Mouse (Mus musculus): ENCODE measurements around the gene Gpx8. TPM values are rescaled to one million over a fixed set of nuclear protein-coding genes. Genes with fewer than 3 reads are reported as not detected.

Gene Gpx8
- polyA plus RNA-seq (2014; fragmentation: Nextera tagmentation; extraction: Ambion mirVana) = 95.2 and 101 TPM in 2 replicates

- Histone ChIP-seq H3K4me2 (ENCODE audit: low read depth) (peak within 1 kb of the TSS; percentile 32), H3K36me3 (ENCODE audit: control insufficient read depth, insufficient read depth, low read length) (no peaks in the 10 kb centered on the region), H3K9me3 (ENCODE audit: control insufficient read depth, low read length) (no peaks in the 10 kb centered on the region), H3K27ac (ENCODE audit: low read depth, low read length) (no peak within 1 kb of the TSS), H3K9ac (ENCODE audit: low read length) (peak within 1 kb of the TSS; percentile 51), H3K4me3 (ENCODE audit: low read depth, low read length) (peak within 1 kb of the TSS; percentile 44), H3K4me1 (ENCODE audit: control insufficient read depth, insufficient read depth, low read length) (no peaks in the 10 kb centered on the region), H3K27me3 (ENCODE audit: control insufficient read depth, insufficient read depth, low read length) (no peaks in the 10 kb centered on the region)
- WGBS = 7% methylated on average over 21 of the region's 21 CpGs
- peak; percentile 78 for DNase-seq (ENCODE audit: low spot score)
- peak; percentile 84 for ATAC-seq (ENCODE audit: insufficient read depth, low FRiP score, low TSS enrichment)
Observed at GRCm38 (mm10) chr13:113046211-113046883, at the start of gene Gpx8. Gene Gpx8 (minus strand): TSS chr13:113046410.

- WGBS = 58% methylated on average over 1 of the region's 1 CpGs
- Histone ChIP-seq H3K9ac (ENCODE audit: low read length) (no peak overlapping the region), H3K27me3 (ENCODE audit: control insufficient read depth, insufficient read depth, low read length) (no peaks in the 10 kb centered on the region), H3K36me3 (ENCODE audit: control insufficient read depth, insufficient read depth, low read length) (no peaks in the 10 kb centered on the region), H3K4me1 (ENCODE audit: control insufficient read depth, insufficient read depth, low read length) (no peaks in the 10 kb centered on the region), H3K9me3 (ENCODE audit: control insufficient read depth, low read length) (no peaks in the 10 kb centered on the region), H3K4me3 (ENCODE audit: low read depth, low read length) (no peak overlapping the region), H3K4me2 (ENCODE audit: low read depth) (no peak overlapping the region), H3K27ac (ENCODE audit: low read depth, low read length) (no peak overlapping the region)
- no peak for ATAC-seq (ENCODE audit: insufficient read depth, low FRiP score, low TSS enrichment)
- no peak for DNase-seq (ENCODE audit: low spot score)
Observed at GRCm38 (mm10) chr13:113094618-113095017, 48.4 kb upstream of the Gpx8 start.

GRCm38 (mm10) chr13:113090489-113090888 lies 44.3 kb upstream of the Gpx8 start:
- Histone ChIP-seq H3K4me3 (ENCODE audit: low read depth, low read length) (no peak overlapping the region), H3K9me3 (ENCODE audit: control insufficient read depth, low read length) (no peaks in the 10 kb centered on the region), H3K4me1 (ENCODE audit: control insufficient read depth, insufficient read depth, low read length) (no peaks in the 10 kb centered on the region), H3K27me3 (ENCODE audit: control insufficient read depth, insufficient read depth, low read length) (no peaks in the 10 kb centered on the region), H3K9ac (ENCODE audit: low read length) (no peak overlapping the region), H3K4me2 (ENCODE audit: low read depth) (no peak overlapping the region), H3K27ac (ENCODE audit: low read depth, low read length) (no peak overlapping the region), H3K36me3 (ENCODE audit: control insufficient read depth, insufficient read depth, low read length) (no peaks in the 10 kb centered on the region)
- WGBS = 58% methylated on average over 8 of the region's 8 CpGs
- DNase-seq (ENCODE audit: low spot score) = no peak
- no peak for ATAC-seq (ENCODE audit: insufficient read depth, low FRiP score, low TSS enrichment)

GRCm38 (mm10) chr13:113087226-113088017 lies 41.2 kb upstream of the Gpx8 start:
- Histone ChIP-seq H3K36me3 (ENCODE audit: control insufficient read depth, insufficient read depth, low read length) (no peaks in the 10 kb centered on the region), H3K4me3 (ENCODE audit: low read depth, low read length) (no peak overlapping the region), H3K4me2 (ENCODE audit: low read depth) (no peak overlapping the region), H3K9ac (ENCODE audit: low read length) (no peak overlapping the region), H3K27ac (ENCODE audit: low read depth, low read length) (no peak overlapping the region), H3K4me1 (ENCODE audit: control insufficient read depth, insufficient read depth, low read length) (no peaks in the 10 kb centered on the region), H3K9me3 (ENCODE audit: control insufficient read depth, low read length) (no peaks in the 10 kb centered on the region), H3K27me3 (ENCODE audit: control insufficient read depth, insufficient read depth, low read length) (no peaks in the 10 kb centered on the region)
- no peak for DNase-seq (ENCODE audit: low spot score)
- no peak for ATAC-seq (ENCODE audit: insufficient read depth, low FRiP score, low TSS enrichment)
- WGBS = 85% methylated on average over 13 of the region's 13 CpGs

GRCm38 (mm10) chr13:113084732-113085131 lies 38.5 kb upstream of the Gpx8 start:
- Histone ChIP-seq H3K4me3 (ENCODE audit: low read depth, low read length) (no peak overlapping the region), H3K9me3 (ENCODE audit: control insufficient read depth, low read length) (no peaks in the 10 kb centered on the region), H3K4me1 (ENCODE audit: control insufficient read depth, insufficient read depth, low read length) (no peaks in the 10 kb centered on the region), H3K27me3 (ENCODE audit: control insufficient read depth, insufficient read depth, low read length) (no peaks in the 10 kb centered on the region), H3K4me2 (ENCODE audit: low read depth) (no peak overlapping the region), H3K36me3 (ENCODE audit: control insufficient read depth, insufficient read depth, low read length) (no peaks in the 10 kb centered on the region), H3K27ac (ENCODE audit: low read depth, low read length) (no peak overlapping the region), H3K9ac (ENCODE audit: low read length) (no peak overlapping the region)
- no peak for DNase-seq (ENCODE audit: low spot score)
- ATAC-seq (ENCODE audit: insufficient read depth, low FRiP score, low TSS enrichment) = no peak
- 88% methylated on average over 5 of the region's 5 CpGs for WGBS

GRCm38 (mm10) chr13:113082101-113082500 lies 35.9 kb upstream of the Gpx8 start:
- H3K4me1 ChIP-seq (ENCODE audit: control insufficient read depth, insufficient read depth, low read length) = no peaks in the 10 kb centered on the region
- ATAC-seq (ENCODE audit: insufficient read depth, low FRiP score, low TSS enrichment) (no peak), DNase-seq (ENCODE audit: low spot score) (no peak)
- H3K27me3 ChIP-seq (ENCODE audit: control insufficient read depth, insufficient read depth, low read length) = no peaks in the 10 kb centered on the region
- WGBS = 33% methylated on average over 1 of the region's 1 CpGs
- no peaks in the 10 kb centered on the region for H3K36me3 ChIP-seq (ENCODE audit: control insufficient read depth, insufficient read depth, low read length)
- no peak overlapping the region for H3K9ac ChIP-seq (ENCODE audit: low read length)
- H3K4me3 ChIP-seq (ENCODE audit: low read depth, low read length) = no peak overlapping the region
- no peak overlapping the region for H3K27ac ChIP-seq (ENCODE audit: low read depth, low read length)
- no peak overlapping the region for H3K4me2 ChIP-seq (ENCODE audit: low read depth)
- no peaks in the 10 kb centered on the region for H3K9me3 ChIP-seq (ENCODE audit: control insufficient read depth, low read length)

- Histone ChIP-seq H3K9me3 (ENCODE audit: control insufficient read depth, low read length) (no peaks in the 10 kb centered on the region), H3K27ac (ENCODE audit: low read depth, low read length) (no peak overlapping the region), H3K4me2 (ENCODE audit: low read depth) (no peak overlapping the region), H3K9ac (ENCODE audit: low read length) (no peak overlapping the region), H3K4me3 (ENCODE audit: low read depth, low read length) (no peak overlapping the region), H3K27me3 (ENCODE audit: control insufficient read depth, insufficient read depth, low read length) (no peaks in the 10 kb centered on the region), H3K36me3 (ENCODE audit: control insufficient read depth, insufficient read depth, low read length) (no peaks in the 10 kb centered on the region), H3K4me1 (ENCODE audit: control insufficient read depth, insufficient read depth, low read length) (no peaks in the 10 kb centered on the region)
- DNase-seq (ENCODE audit: low spot score) = no peak
- 70% methylated on average over 9 of the region's 9 CpGs for WGBS
- no peak for ATAC-seq (ENCODE audit: insufficient read depth, low FRiP score, low TSS enrichment)
Observed at GRCm38 (mm10) chr13:113079021-113079420, 32.8 kb upstream of the Gpx8 start.

- Histone ChIP-seq H3K4me2 (ENCODE audit: low read depth) (no peak overlapping the region), H3K4me3 (ENCODE audit: low read depth, low read length) (no peak overlapping the region), H3K27me3 (ENCODE audit: control insufficient read depth, insufficient read depth, low read length) (no peaks in the 10 kb centered on the region), H3K27ac (ENCODE audit: low read depth, low read length) (no peak overlapping the region), H3K4me1 (ENCODE audit: control insufficient read depth, insufficient read depth, low read length) (no peaks in the 10 kb centered on the region), H3K9me3 (ENCODE audit: control insufficient read depth, low read length) (no peaks in the 10 kb centered on the region), H3K9ac (ENCODE audit: low read length) (no peak overlapping the region), H3K36me3 (ENCODE audit: control insufficient read depth, insufficient read depth, low read length) (no peaks in the 10 kb centered on the region)
- no peak for DNase-seq (ENCODE audit: low spot score)
- WGBS = 90% methylated on average over 9 of the region's 9 CpGs
- no peak for ATAC-seq (ENCODE audit: insufficient read depth, low FRiP score, low TSS enrichment)
Observed at GRCm38 (mm10) chr13:113064542-113064941, 18.3 kb upstream of the Gpx8 start.

- DNase-seq (ENCODE audit: low spot score) = no peak
- WGBS = 86% methylated on average over 6 of the region's 6 CpGs
- H3K27ac ChIP-seq (ENCODE audit: low read depth, low read length) = no peak overlapping the region
- H3K4me2 ChIP-seq (ENCODE audit: low read depth) = no peak overlapping the region
- H3K4me1 ChIP-seq (ENCODE audit: control insufficient read depth, insufficient read depth, low read length) = no peaks in the 10 kb centered on the region
- no peak overlapping the region for H3K4me3 ChIP-seq (ENCODE audit: low read depth, low read length)
- no peak for ATAC-seq (ENCODE audit: insufficient read depth, low FRiP score, low TSS enrichment)
- H3K9me3 ChIP-seq (ENCODE audit: control insufficient read depth, low read length) = no peaks in the 10 kb centered on the region
- no peaks in the 10 kb centered on the region for H3K27me3 ChIP-seq (ENCODE audit: control insufficient read depth, insufficient read depth, low read length)
- no peak overlapping the region for H3K9ac ChIP-seq (ENCODE audit: low read length)
- H3K36me3 ChIP-seq (ENCODE audit: control insufficient read depth, insufficient read depth, low read length) = no peaks in the 10 kb centered on the region
Observed at GRCm38 (mm10) chr13:113061746-113062145, 15.5 kb upstream of the Gpx8 start.
